Mouse (Mus musculus): ENCODE results near the gene Rarg.

Rarg gene

GRCm38 (mm10) chr15:102204674-102205505 lies 52.4 kb downstream of the Rarg start, which contains the start of gene Csad:
Gene Csad, minus strand, starts transcription at chr15:102204724.
- DNase-seq (ENCODE audit: low spot score), result no peak

GRCm38 (mm10) chr15:102203835-102204381 lies 53.4 kb downstream of the Rarg start:
- DNase-seq (ENCODE audit: low spot score), result peak; percentile 68

GRCm38 (mm10) chr15:102202971-102203834 lies 54.1 kb downstream of the Rarg start, which contains the start of gene Zfp740:
Gene Zfp740, plus strand, starts transcription at chr15:102203249.
- peak; percentile 94 for DNase-seq (ENCODE audit: low spot score)

GRCm38 (mm10) chr15:102198841-102199240 lies 58.5 kb downstream of the Rarg start:
- DNase-seq (ENCODE audit: low spot score), result no peak

- DNase-seq (ENCODE audit: low spot score), result no peak
Measured at GRCm38 (mm10) chr15:102195373-102195772, 61.9 kb downstream of the Rarg start.

- DNase-seq (ENCODE audit: low spot score), result no peak
Measured at GRCm38 (mm10) chr15:102194439-102194838, 62.9 kb downstream of the Rarg start.

GRCm38 (mm10) chr15:102193652-102194051 lies 63.7 kb downstream of the Rarg start:
- no peak for DNase-seq (ENCODE audit: low spot score)

GRCm38 (mm10) chr15:102192820-102193386 lies 64.4 kb downstream of the Rarg start:
- no peak for DNase-seq (ENCODE audit: low spot score)

GRCm38 (mm10) chr15:102192271-102192812 lies 65.0 kb downstream of the Rarg start:
- no peak for DNase-seq (ENCODE audit: low spot score)

- no peak for DNase-seq (ENCODE audit: low spot score)
Measured at GRCm38 (mm10) chr15:102191699-102192098, 65.6 kb downstream of the Rarg start.

- no peak for DNase-seq (ENCODE audit: low spot score)
Measured at GRCm38 (mm10) chr15:102188883-102189282, 68.4 kb downstream of the Rarg start.

- DNase-seq (ENCODE audit: low spot score), result no peak
Measured at GRCm38 (mm10) chr15:102188096-102188495, 69.2 kb downstream of the Rarg start.

GRCm38 (mm10) chr15:102186239-102186638 lies 71.1 kb downstream of the Rarg start:
- DNase-seq (ENCODE audit: low spot score), result no peak
